Mouse (Mus musculus): ENCODE results near the gene Gm10337.

Gm10337 gene

GRCm38 (mm10) chr15:102499851-102500250, 3.7 kb upstream of the Gm10337 start:
- no peak for DNase-seq (ENCODE audit: low spot score in 2 of 2)

GRCm38 (mm10) chr15:102500479-102500878, 3.0 kb upstream of the Gm10337 start:
- DNase-seq (ENCODE audit: low spot score in 2 of 2), result no peak

GRCm38 (mm10) chr15:102501084-102501814, 2.3 kb upstream of the Gm10337 start:
- no peak for DNase-seq (ENCODE audit: low spot score in 2 of 2)

GRCm38 (mm10) chr15:102502254-102502840, 1.2 kb upstream of the Gm10337 start:
- DNase-seq (ENCODE audit: low spot score in 2 of 2), result no peak

- no peak for DNase-seq (ENCODE audit: low spot score in 2 of 2)
These were observed 631 bp downstream of the Gm10337 start for GRCm38 (mm10) chr15:102503924-102504782.

GRCm38 (mm10) chr15:102505073-102505769, 1.7 kb downstream of the Gm10337 start:
- no peak for DNase-seq (ENCODE audit: low spot score in 2 of 2)

GRCm38 (mm10) chr15:102505770-102506463, 2.4 kb downstream of the Gm10337 start:
- DNase-seq (ENCODE audit: low spot score in 2 of 2), result no peak

- DNase-seq (ENCODE audit: low spot score in 2 of 2), result no peak
These were observed 2.9 kb downstream of the Gm10337 start for GRCm38 (mm10) chr15:102506464-102506830.

GRCm38 (mm10) chr15:102506864-102507263, 3.3 kb downstream of the Gm10337 start:
- DNase-seq (ENCODE audit: low spot score in 2 of 2), result no peak

GRCm38 (mm10) chr15:102507561-102507960, 4.0 kb downstream of the Gm10337 start:
- no peak for DNase-seq (ENCODE audit: low spot score in 2 of 2)

- DNase-seq (ENCODE audit: low spot score in 2 of 2), result no peak
These were observed 4.8 kb downstream of the Gm10337 start for GRCm38 (mm10) chr15:102508336-102508735.

- no peak for DNase-seq (ENCODE audit: low spot score in 2 of 2)
These were observed 6.6 kb downstream of the Gm10337 start for GRCm38 (mm10) chr15:102510110-102510509.

GRCm38 (mm10) chr15:102510590-102511284, 7.2 kb downstream of the Gm10337 start:
- peak; percentile 70 to 82 for DNase-seq (ENCODE audit: low spot score in 2 of 2)

- DNase-seq (ENCODE audit: low spot score in 2 of 2), result no peak
These were observed 7.8 kb downstream of the Gm10337 start for GRCm38 (mm10) chr15:102511285-102511833.

- no peak for DNase-seq (ENCODE audit: low spot score in 2 of 2)
These were observed 8.5 kb downstream of the Gm10337 start for GRCm38 (mm10) chr15:102512010-102512409.

GRCm38 (mm10) chr15:102512471-102512870, 8.9 kb downstream of the Gm10337 start:
- no peak for DNase-seq (ENCODE audit: low spot score in 2 of 2)

- no peak for DNase-seq (ENCODE audit: low spot score in 2 of 2)
These were observed 9.5 kb downstream of the Gm10337 start for GRCm38 (mm10) chr15:102513004-102513403.

- DNase-seq (ENCODE audit: low spot score in 2 of 2), result no peak
These were observed 11.7 kb downstream of the Gm10337 start for GRCm38 (mm10) chr15:102515261-102515660.

GRCm38 (mm10) chr15:102515791-102516190, 12.3 kb downstream of the Gm10337 start:
- no peak for DNase-seq (ENCODE audit: low spot score in 2 of 2)

GRCm38 (mm10) chr15:102516293-102516692, 12.8 kb downstream of the Gm10337 start:
- DNase-seq (ENCODE audit: low spot score in 2 of 2), result no peak

Measured in urinary bladder, postnatal 36 days (tissue).